Mouse (Mus musculus) stomach, postnatal 0 days (tissue): ENCODE data around the gene Rasa2.

Source experiments
- CTCF ChIP-seq: IDR thresholded peaks from 2 replicates; pipeline ENCODE4 v1.5.1; 2016; ENCODE audit warnings: antibody characterized with exemption, low read depth, mild to moderate bottlenecking, moderate library complexity
- EP300 ChIP-seq: optimal IDR thresholded peaks from 2 replicates; pipeline ENCODE3; 2016; ENCODE audit warnings: antibody characterized with exemption

GRCm38 (mm10) chr9:96672466-96672865 lies 41.0 kb upstream of the Rasa2 start:
- TF ChIP-seq CTCF (no peak), EP300 (no peak)
